Mouse (Mus musculus): ENCODE results near the gene Shld2.
"Not testable (repeated sequence)": the region's sequence is repeated elsewhere in the genome, so short reads cannot be mapped to it uniquely, and the experiment has no call there.

Shld2 gene

DNA sequence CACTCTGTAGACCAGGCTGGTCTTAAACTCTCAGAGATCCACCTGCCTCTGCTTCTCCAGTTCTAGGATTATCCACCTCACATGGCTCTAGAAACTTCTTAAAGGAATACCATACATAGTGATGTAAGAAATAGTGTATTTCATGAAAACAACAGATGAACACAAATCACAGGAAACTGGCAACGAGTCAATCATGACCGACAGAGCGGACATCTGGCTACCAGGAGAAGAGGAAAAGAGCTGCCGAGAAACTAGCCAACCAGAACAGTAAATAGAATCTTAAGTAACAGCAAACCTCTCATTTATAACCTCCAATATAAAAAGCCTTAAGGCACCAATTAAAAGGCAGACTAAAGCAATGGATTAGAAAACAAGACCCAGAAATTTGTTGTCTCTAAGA lies 30.6 kb downstream of the Shld2 start:
- no peak for DNase-seq

DNA sequence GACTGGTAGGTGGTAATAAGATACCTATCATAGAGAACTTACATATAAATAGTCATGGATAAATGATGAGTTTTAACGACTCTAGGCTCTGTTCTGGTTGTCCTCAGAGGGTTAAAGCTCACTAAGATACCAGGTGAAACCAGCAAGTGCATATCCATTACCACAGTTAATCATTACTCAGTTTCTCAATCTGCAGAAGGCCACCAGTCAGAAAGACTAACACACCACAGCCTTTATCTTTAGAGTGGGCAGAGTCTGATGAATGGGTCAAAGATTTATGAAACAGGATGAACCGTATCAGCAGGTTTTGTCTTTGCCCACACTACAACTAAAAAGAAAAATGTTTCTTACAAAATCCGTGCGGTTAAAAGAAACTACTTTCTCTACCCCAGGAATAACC lies 35.1 kb downstream of the Shld2 start:
- no peak for DNase-seq

DNA sequence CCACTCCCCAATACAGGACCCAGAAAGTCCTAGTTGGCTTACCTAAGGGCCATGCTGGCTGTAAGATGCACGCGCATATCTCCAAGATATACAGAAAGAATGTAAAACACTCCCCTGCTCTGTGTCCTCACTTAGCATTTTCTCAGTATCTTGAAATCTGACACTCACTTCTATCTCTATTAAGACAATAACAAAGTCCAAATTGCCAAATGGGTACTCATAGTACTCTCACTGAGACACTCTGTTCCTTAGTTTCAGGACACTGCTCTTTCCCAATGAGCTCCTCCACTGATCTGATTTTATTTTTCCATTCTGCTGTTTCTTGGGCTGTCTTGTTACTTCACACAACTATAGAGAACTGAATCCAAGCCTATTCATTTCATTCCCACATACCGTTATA lies 36.2 kb downstream of the Shld2 start:
- no peak for DNase-seq

DNA sequence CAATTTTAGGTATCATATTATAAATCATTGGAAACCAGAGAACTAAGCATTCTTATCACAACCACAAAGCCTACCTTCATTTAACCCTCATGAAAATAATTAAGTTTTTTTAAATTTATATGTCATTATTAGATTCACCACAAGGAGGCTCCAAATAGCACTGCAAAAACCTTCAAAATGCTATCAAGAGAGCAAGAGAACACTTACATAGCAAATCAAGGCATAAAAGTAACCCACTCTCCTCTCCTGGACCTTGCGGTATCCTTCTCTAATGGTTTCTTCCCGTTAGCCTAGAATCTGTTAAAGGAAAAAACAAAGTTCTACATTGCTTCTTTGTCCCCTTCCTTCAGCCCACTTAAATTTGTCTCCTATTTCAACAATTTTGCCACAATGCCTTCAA lies 37.0 kb downstream of the Shld2 start:
- DNase-seq = no peak

DNA sequence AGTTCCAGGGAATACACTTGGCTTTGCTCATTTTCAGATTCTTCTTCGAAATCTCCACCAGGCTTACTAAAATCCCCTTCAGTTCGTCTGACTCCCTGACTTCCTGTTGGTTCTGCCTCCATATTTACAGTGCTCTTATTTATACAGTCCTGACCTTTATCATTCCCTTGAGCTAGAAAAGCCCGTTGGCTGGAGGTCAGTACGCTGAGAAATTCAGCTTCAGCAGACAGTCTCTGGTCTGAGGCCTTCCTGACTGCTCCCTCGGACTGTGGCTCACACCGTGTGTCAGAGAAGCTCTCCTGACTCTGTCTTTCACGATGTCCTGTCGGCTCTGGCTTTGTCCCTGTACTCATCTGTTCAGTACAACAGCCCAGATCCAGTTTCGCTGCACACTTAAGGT lies 42.2 kb downstream of the Shld2 start:
- peak; percentile 11 for DNase-seq

DNA sequence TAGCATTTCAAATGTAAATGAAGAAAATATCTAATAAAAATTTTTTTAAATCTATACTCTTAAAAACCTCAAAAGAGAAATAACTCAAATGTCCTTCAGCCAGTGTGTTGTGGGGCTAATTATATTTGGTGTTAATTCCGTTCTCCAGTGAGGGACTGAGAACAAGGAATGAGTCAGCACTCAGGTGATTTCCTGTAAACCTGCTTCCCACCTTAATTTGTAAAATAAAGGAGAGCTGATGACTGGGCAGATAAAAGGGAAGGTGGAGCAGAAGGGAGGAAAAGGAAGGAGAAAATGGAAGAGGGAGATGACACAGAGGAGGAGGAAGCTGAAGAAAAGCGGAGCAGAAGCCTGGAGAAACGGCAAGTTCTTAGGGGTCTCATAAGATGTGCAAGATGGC lies 51.8 kb downstream of the Shld2 start:
- not testable (repeated sequence) for DNase-seq

DNA sequence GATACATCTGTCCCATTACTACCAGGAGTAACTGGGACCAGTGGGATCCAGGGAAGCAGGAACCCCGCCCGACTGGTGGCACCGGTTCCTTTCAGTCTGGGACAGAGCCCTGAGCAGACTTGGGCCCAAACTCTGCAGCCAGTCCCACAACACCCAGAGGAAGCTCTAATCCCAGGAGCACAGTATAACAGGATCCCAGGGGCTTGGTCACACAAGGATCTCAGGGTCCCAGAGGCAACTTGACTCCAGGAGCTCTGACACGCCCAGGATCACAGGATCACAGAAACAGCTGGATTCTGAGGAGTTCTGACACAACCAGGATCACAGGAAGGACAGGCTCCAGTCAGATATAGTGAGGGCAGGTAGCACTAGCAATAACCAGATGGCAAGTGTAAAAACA lies 57.0 kb downstream of the Shld2 start:
- DNase-seq = no peak

DNA sequence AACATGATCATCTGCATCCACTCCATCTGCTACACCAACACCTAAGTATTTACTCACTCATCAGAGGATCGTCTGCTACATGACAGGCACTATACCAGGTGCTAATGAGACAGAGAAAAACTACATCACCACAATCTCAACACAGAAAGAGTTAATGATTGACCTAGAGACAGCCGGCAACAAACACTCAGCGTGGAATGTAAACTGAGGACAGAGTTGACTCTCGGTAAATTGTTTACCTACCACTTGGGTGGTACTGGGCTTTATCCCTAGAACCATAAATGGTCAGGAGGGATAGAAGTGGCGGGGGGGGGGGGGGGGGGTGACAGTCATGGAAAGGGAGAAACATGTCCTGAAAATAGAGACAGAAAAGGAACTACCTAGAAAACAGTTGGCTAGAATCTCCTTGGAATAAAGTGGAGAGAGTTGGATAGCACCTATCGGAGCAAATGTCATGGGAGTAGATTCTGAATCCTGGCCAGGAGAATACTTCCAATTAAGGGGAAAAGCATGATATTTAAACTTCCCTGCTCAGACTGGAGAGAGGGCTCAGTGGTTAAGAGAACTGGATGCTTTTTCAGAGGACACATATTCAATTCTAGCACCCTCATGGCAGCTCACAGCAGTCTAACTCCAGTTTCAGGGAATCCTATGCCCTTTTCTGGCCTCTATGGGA lies 57.7 kb downstream of the Shld2 start:
- DNase-seq = peak; percentile 6

DNA sequence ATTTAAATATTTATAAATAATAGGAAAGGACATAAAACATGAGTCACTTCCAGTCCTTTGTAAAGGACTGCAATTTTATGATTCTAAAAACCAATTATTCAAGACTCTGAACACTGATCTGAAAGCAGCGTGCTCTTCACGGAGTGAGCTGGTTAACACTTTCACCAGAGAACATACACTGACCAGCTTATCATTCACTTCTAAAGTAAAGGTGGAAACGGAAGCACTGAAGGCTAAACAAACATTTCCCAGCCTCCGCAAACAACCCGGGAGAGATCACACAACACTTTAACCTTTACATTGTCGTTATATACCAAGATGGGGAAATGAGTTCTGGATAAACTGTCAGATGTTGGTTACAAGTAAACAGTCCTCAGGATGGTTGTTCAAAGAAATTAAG lies 69.6 kb downstream of the Shld2 start:
- no peak for DNase-seq

DNA sequence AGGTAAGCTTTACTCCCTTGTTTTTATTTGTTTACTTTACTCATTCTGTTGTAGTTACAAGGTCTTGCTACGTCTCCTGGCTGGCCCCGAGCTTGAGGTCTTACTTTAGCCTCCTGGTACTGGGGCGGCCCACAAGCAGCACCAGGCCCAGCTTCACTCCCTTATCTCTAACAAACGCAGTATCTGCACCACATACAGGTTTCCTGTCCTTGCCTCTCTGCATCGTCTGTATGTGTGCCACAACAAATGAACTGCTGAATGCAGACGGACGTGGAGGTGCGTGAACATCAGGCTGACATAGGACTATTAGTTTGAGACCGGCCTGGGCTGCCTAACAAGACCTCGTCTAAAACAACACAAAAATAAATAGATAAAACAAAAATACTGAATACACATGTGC lies 70.0 kb downstream of the Shld2 start:
- no peak for DNase-seq

DNA sequence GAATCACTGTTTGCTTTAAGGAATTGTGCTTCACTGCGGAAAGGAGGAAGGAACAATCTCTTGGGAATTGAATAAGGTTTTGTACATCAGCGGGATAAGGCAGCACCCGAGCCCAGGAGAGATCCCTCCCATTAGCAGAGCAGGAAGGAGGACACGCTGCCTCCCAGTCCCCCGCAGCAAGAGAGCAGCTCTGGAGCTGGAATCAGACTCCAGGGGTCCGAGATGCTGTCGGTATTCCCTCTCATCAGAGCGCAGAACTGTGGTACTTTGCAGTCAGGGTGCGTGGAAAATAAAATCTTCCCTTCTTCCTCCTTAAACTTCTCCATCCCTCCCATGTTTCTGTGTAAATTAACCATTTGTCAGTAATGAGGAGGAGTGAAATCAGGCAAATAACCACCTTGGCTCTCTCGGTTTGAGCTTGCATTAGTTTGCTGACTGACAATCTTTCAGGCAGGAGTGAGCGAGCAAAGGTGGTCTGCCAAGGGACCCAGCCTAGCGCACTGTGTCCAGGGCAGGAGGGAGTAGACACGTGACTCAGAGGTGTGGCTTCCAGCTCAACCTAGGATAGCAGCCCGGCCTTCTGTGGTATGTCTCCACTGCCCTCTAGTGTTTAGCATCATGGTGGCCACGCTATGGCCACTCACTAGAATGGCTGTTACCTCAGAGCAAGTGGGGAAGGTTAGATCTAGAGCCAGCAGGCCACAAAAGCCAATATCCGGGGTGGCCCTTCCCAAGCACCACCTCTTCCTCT lies 75.5 kb downstream of the Shld2 start:
- DNase-seq = peak; percentile 64

DNA sequence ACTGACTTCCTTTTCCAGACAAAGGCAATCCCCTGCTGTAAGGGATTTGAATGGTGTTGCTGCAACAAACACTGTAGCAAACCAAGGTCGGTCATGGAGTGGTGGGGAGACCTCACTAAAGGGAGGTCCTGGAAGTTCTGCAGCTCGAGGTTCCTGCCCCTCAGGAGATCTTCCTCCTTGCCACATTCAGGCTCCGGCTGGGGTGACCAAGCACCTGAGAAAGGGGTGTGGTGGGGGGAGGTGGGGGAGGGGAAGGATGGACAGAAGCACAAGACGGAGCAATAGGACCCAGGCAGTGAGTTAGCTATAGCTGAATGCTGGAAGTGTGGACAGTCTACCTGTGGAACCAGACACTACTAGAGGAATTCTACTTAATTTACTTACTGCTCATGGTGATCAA lies 76.4 kb downstream of the Shld2 start:
- no peak for DNase-seq

DNA sequence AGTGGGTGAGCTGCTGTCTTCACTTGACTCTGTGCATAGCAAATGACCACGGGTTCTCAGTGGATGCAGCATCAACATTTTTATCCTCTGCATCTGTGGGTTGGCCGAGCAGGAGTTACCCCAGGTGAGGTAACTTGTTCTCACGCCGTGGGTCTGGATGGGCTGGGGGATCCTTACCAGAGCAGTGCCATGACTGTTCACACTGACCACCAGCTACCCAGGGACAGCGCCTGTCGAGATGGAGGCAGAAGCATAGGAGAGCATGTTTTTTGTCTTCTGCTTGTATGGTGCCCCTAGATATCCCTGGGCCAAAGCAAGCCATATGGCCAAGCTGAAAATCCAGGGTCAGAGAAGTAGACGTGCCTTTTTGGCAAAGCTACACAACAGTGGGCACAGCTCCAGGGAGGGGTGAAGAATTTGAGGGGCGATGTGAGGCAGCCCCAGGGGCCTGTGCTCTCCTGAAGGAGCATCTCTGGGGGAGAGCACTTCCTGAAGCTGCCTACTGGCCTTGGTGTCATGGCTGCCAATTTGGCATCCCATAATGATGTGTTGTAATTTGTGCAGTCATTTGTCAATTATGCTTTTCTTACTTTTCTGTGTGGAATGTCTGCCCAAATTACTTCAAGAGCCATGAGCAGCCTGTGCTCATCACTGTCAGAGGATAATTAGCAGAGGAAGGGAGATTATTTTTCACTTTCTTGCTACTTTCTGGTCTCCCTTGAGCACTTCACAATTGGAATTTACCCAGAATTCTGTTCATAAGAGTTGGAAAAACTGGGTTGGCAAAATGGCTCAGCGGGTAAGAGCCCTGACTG lies 77.2 kb downstream of the Shld2 start:
- DNase-seq = no peak

DNA sequence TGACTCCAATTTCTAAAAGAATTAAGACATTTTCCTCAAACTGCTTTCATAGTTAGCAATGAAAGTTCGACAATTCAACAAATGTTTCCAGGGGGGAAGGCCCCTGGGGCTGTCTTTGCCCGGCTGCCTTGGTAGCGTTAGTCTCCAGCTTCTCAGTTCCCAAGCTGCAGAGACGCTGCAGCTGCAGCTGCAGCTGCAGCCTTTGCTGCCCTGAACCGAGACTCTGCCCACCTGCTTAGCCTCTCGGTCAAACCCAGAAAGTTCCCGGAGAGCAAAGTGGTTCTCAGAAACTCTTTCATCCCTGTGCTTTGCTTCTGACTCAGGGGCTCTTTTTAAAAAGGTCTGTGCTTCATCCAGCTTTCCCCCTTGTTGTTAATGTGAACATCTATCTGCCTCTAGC lies 78.0 kb downstream of the Shld2 start:
- DNase-seq = no peak

DNA sequence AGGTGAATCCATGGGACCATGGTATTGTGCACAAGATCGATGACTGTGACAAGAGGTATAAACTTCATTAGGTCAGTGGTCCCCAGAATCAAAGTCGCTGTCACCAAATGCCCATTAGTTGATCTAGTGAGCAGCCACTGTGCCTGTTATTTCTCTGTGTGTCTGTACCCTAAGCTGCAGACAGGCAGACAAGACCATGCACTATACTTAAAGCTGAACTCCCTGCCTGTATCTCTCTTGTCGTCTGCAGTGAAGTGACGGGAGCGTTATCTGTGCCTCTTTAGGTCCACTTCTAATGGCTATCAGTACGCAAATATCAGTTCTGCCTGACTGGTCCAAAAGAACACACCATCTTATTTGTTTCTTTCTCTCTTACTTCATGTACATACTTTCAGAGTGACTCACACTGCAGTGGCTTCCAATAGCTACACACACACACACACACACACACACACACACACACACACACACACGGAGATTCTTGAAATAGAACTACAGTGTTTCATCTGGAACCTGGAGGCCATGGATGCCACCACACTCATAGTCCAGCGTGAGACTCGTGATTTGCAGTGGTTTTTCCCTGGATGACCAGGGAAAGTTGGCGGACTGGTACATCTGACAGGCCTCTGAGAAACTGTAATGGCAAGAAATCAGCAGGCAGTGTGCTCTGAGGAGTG lies 81.3 kb downstream of the Shld2 start:
- DNase-seq = no peak

DNA sequence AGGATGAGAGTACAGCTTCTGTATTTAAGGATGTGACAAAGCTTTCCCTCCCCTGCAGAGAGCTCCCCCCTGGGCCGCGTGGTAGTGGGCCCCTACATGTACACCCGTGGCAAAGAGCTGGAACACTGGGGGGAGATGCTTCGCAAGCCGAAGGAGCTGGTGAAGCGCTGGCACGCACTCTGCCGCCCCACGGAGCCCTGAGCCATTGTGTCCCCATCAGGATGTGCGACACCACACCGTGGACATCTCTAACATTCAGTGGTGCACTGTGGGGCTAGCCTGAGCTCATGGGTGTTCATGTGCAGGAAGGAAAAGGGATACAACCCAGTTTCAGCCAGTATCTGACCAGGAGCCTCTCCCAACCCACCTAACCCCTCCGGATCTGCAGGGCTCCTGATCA lies 82.3 kb downstream of the Shld2 start:
- DNase-seq = no peak

DNA sequence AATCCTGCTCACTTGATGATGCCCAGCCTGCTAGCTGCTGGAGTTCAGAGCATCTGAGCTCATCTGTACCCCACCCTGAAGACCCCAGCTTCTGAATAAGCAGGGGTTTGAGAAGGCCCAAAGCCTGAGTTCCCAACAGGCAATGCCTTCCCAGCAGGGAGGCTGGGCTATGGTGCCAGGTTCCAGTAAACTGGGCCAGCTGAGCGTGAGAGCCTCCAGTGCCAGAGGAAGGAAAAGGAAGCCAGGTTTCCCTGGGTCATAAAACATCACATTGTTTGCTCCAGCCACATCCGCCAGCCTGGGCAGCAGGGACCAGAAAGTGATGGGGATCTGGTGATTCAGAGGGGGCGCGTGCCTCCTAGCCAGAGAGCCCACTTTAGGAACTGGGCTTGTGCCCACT lies 83.7 kb downstream of the Shld2 start:
- no peak for DNase-seq

DNA sequence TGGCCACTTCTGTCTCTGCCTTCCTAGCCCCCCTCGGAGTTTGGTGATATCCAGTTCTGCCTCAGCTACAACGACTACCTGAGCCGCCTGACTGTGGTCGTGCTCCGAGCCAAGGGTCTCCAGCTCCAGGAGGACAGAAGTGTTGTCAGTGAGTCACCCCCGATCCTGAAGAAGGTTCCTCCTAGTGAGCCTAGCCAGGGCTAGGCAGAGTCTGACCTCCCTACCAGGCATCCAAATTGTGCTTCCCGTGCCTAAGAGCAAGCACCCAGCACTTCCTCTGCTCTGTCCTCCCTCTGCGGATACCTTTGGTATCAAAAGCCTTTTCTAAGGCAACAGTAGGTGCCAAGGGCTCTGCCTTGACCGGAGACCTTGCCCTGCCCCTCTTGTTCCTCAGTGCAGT lies 84.3 kb downstream of the Shld2 start:
- no peak for DNase-seq

DNA sequence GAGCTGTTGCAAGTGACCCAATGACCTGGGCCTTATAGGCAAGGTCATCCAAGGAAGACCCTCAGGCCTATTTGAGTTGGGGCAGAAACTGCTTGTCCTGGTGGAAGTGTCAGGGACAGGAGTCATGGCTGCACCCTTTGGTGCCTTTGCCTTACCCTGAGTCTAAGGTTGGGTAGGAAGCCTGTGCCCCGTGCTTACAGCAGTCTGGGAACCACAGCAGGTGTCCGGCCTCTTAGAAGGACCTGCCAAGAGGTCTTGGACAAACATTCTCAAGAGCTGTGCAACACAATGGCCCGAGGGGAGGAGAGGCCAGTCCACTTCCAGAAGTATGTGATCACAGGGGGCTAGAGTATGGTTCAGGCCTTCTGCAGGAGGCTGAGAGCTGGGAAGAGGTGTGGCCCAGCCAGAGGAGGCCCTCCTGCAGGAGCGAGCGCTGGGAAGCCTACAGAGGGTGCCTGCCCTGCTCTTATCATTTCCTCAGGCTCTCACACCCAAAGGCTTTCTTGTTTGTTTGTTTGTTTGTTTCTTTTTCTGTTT lies 86.9 kb downstream of the Shld2 start:
- DNase-seq = no peak

DNA sequence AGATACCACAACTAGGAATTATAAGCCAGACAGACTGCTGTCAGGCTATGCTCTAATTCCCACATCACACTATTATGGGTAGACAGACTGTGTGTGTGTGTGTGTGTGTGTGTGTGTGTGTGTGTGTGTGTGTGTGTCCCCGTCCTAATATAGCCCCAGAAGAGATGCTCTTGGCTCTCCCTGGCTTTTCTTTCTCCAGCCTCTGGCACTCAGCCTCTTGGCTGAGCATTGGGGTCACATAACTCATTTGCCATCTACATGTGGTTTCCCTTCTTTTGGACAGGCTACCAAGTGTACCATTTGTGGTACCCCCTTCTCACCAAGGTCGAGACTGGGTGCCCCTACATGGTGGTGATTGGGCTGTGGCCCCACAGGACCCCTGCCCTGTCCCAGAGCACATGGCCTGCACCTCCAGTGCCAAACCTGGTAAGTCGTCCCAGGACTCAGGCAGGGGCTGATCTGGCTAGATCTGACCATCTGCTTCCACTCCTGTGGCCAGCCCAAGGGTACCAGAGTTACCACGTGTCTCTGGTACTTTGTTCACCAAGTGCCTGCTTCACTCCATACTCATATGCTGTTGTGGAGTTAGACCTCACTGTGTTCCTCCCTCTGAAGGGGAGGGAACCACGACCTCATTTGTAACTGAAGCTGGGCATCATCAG lies 88.7 kb downstream of the Shld2 start:
- no peak for DNase-seq

DNA sequence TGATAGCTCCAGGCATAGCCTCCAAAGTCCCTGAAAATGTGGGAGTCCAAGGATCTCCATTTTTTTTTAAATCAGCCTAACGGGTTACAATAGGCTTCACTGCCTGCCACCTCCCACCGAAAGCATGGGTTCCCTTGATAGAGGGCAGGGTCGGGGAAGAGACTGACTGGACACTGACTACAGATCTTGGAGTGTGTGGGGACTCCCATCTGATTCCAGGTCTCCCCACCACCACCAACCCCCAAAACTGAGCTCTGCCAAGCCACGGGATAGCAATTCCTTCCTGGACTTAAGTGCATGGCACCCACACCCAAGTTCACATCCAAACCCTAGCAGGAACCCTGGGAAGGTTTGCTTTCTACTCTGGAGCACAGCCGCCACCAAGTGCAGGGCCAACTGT lies 89.9 kb downstream of the Shld2 start:
- DNase-seq = no peak

DNA sequence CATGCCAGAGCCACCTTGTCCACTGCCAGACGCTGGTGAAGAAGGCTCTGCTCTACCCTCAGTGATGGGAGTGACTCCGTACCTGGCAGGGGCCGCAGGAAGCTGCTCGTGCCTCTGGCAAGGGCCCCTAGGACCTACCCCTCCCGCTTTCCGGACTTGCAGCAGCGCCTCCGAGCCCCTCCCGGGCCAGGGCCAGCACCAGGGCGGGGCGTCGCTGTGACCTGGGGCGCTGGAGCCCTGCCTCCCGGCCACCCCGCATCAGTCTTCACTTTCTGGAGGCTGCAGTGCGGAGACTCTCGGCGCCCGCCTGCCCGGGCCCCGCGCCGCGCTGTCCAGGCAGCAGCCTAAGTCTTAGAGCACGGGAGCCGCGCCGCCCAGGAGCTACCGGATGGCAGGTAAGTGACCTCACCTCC lies 90.5 kb downstream of the Shld2 start:
- no peak for DNase-seq

DNA sequence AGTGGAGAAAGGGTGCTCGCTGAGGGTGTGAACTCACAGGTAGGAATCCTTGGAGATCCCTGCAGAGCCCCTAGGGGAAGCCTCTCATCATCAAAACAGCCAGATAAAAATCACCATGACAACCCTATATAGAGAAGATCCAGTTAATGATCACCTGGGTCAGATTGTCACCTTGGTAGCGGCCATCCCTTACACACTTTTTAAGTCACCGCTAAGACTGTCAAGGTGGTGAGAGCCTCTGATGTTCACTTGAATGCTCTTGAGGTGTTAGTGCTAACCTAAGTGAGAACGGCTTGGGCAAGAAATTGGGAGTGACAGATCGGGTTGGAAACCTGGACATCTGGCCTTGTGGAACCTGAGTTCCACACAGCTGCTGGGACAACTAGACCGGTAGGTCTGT lies 91.0 kb downstream of the Shld2 start, which contains the start of gene Syt15:
TSS of gene Syt15 (plus strand) at position 301 of the 400 bp plus-strand sequence.
- DNase-seq = no peak
